In the genomic region with DNA sequence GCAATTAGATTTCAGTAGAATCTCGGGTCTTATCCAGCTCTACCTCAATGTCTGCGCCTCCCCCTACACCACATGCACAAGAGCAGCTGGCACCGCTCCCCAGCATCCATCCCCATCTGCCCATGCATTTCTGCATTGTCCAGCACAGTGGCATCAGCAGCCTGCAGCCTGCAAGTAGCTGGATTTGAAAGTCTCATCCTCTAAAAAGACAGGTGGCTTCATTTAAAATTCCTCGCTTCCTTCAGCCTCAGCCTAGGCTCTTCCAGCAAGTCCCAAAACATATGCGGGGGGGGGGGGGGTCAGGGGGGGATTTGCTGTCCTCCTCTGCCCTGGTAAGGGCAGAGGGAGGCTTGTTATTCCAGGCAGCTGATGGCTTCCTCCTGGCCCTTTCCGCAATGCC, we compare ENCODE assay signal across 11 mouse cellular contexts.
DNase-seq lines count a peak whose midpoint lies in the region; ATAC-seq lines count a peak whose summit lies in the region.
"Had no signal": no experiment of that assay in that cellular context is flagged by ENCODE, and none has a peak within 500 bp of the region (broad histone marks: within the 10 kb centered on the region; RNA-seq: fewer than 3 reads in every experiment).

No protein-coding gene starts in this region.

- no peak overlapping the region for H3K4me3 ChIP-seq in kidney, embryonic 14.5 days (ENCODE audit: low read length)
- no peak overlapping the region for H3K4me3 ChIP-seq in embryonic facial prominence, embryonic 11.5 days (ENCODE audit: low read depth, low read length)
- no peak overlapping the region for H3K4me3 ChIP-seq in heart, embryonic 12.5 days
- H3K4me3 ChIP-seq: limb, embryonic 12.5 days had no signal

- peak; percentile 52; the same call in 1 of the 2 replicates for ATAC-seq in kidney, embryonic 14.5 days (ENCODE audit: low FRiP score, low TSS enrichment)
- 0 out of 2 replicates have a peak, but pooled peaks have one; percentile 48 for ATAC-seq in embryonic facial prominence, embryonic 11.5 days (replicated peaks; ENCODE audit: insufficient number of reproducible peaks, low FRiP score, low TSS enrichment, low read depth)
- no peak for ATAC-seq in heart, embryonic 12.5 days (ENCODE audit: insufficient number of reproducible peaks, low FRiP score)
- ATAC-seq in CD4-positive, CD25-positive, alpha-beta regulatory T cell, adult 4 months = no peak

- H3K36me3 ChIP-seq in kidney, embryonic 14.5 days (ENCODE audit: control insufficient read depth, insufficient read depth, low read length) = no peaks in the 10 kb centered on the region
- no peaks in the 10 kb centered on the region for H3K36me3 ChIP-seq in embryonic facial prominence, embryonic 11.5 days (replicated peaks; ENCODE audit: control insufficient read depth, insufficient read depth, low read depth, low read length)
- peaks cover 8% of the 10 kb centered on the region; the same call in 1 of the 2 replicates for H3K36me3 ChIP-seq in heart, embryonic 12.5 days
- H3K36me3 ChIP-seq: limb, embryonic 12.5 days had no signal

- H3K9me3 ChIP-seq in kidney, embryonic 14.5 days (ENCODE audit: control insufficient read depth, low read length) = no peaks in the 10 kb centered on the region
- no peaks in the 10 kb centered on the region for H3K9me3 ChIP-seq in embryonic facial prominence, embryonic 11.5 days (replicated peaks; ENCODE audit: control insufficient read depth, low read length)
- H3K9me3 ChIP-seq in heart, embryonic 12.5 days (replicated peaks) = peaks cover 5% of the 10 kb centered on the region; the same call in 1 of the 2 replicates
- H3K9me3 ChIP-seq: limb, embryonic 12.5 days had no signal

- H3K27ac ChIP-seq in kidney, embryonic 14.5 days (ENCODE audit: low read depth, low read length) = no peak overlapping the region
- no peak overlapping the region; the same call in 1 of the 2 replicates for H3K27ac ChIP-seq in embryonic facial prominence, embryonic 11.5 days (replicated peaks; ENCODE audit: low read depth, low read length)
- no peak overlapping the region for H3K27ac ChIP-seq in heart, embryonic 12.5 days (ENCODE audit: poor library complexity, severe bottlenecking)

- H3K27me3 ChIP-seq in kidney, embryonic 14.5 days (ENCODE audit: control insufficient read depth, insufficient read depth, low read length) = no peaks in the 10 kb centered on the region
- no peaks in the 10 kb centered on the region for H3K27me3 ChIP-seq in embryonic facial prominence, embryonic 11.5 days (ENCODE audit: control insufficient read depth, insufficient read depth, low read length)
- no peaks in the 10 kb centered on the region for H3K27me3 ChIP-seq in heart, embryonic 12.5 days (replicated peaks)
- H3K27me3 ChIP-seq: limb, embryonic 12.5 days had no signal

- DNase-seq in kidney, postnatal 25 days = no peak
- peak; percentile 59 for DNase-seq in embryonic facial prominence, embryonic 11.5 days (ENCODE audit: low spot score)
- peak; percentile 25 to 70 for DNase-seq in layer of hippocampus, adult 18-20 months (ENCODE audit: low spot score in 2 of 2)
- peak; percentile 29 for DNase-seq in retina, adult 2 months (ENCODE audit: low read depth, low spot score)
- DNase-seq in frontal cortex, postnatal 14 days (ENCODE audit: low spot score in 2 of 2) = no peak
- DNase-seq: adrenal gland, adult 2 months; heart, postnatal 10 days had no signal

- H3K4me1 ChIP-seq in kidney, embryonic 14.5 days (ENCODE audit: control insufficient read depth, insufficient read depth, low read length) = peaks cover 8% of the 10 kb centered on the region; the same call in 1 of the 2 replicates
- 0 out of 2 replicates have a peak, but pooled peaks cover 2% of the 10 kb centered on the region for H3K4me1 ChIP-seq in embryonic facial prominence, embryonic 11.5 days (ENCODE audit: control insufficient read depth, insufficient read depth, low read length)
- H3K4me1 ChIP-seq in heart, embryonic 12.5 days (replicated peaks) = peaks cover 17% of the 10 kb centered on the region

- no peak overlapping the region for H3K9ac ChIP-seq in kidney, embryonic 14.5 days (ENCODE audit: low read depth, low read length)
- no peak overlapping the region for H3K9ac ChIP-seq in embryonic facial prominence, embryonic 11.5 days (replicated peaks; ENCODE audit: low read length)
- no peak overlapping the region for H3K9ac ChIP-seq in heart, embryonic 12.5 days
- H3K9ac ChIP-seq: limb, embryonic 12.5 days had no signal

- 47% methylated on average over 6 of the region's 6 CpGs for WGBS in kidney, embryonic 14.5 days
- WGBS in embryonic facial prominence, embryonic 11.5 days = 34% methylated on average over 6 of the region's 6 CpGs
- WGBS in heart, embryonic 12.5 days = 66% methylated on average over 6 of the region's 6 CpGs

- H3K4me2 ChIP-seq in kidney, embryonic 14.5 days (replicated peaks; ENCODE audit: low read depth, low read length) = no peak overlapping the region
- no peak overlapping the region for H3K4me2 ChIP-seq in embryonic facial prominence, embryonic 11.5 days (ENCODE audit: low read depth, low read length)
- H3K4me2 ChIP-seq in heart, embryonic 12.5 days = no peak overlapping the region
- H3K4me2 ChIP-seq: limb, embryonic 12.5 days had no signal

Comparison
In these comparisons a context has a peak if more than half of its experiments do, and no peak if none do; other contexts are left out.
1. ATAC-seq: peak in kidney, embryonic 14.5 days (single experiment) and embryonic facial prominence, embryonic 11.5 days (single experiment); none in heart, embryonic 12.5 days (single experiment) and CD4-positive, CD25-positive, alpha-beta regulatory T cell, adult 4 months (single experiment).
2. DNase-seq: peak in embryonic facial prominence, embryonic 11.5 days (single experiment), layer of hippocampus, adult 18-20 months (2 of 2) and retina, adult 2 months (single experiment); none in kidney, postnatal 25 days (0 of 2) and frontal cortex, postnatal 14 days (0 of 2).